Mouse (Mus musculus): ENCODE data around the gene Hnrnpa3.

- no peak for TF ChIP-seq POLR2A (IDR thresholded peaks at IDR 0.05; ENCODE audit: borderline replicate concordance, extremely low read depth, low read depth, low read length)
- TF ChIP-seq CTCF (IDR thresholded peaks at IDR 0.05; ENCODE audit: insufficient read depth, low read length) = no peak
Observed at GRCm38 (mm10) chr2:75696371-75696770, 37.3 kb downstream of the Hnrnpa3 start.

Measured in lung, adult 2 months (tissue).